Mouse (Mus musculus) kidney, adult 11 months (tissue): ENCODE data around the gene Alx3.

Source experiments
- DNase-seq: peaks from one replicate; pipeline ENCODE4 v3.0.0; 2022

Gene Alx3

GRCm38 (mm10) chr3:107594662-107595263 is at the start of gene Alx3:
TSS of gene Alx3 (plus strand) at chr3:107595031.
- DNase-seq: no peak

GRCm38 (mm10) chr3:107545278-107545677 is 49.6 kb upstream of the Alx3 start:
- no peak for DNase-seq

- no peak for DNase-seq
These were observed 49.0 kb upstream of the Alx3 start for GRCm38 (mm10) chr3:107545716-107546412.

- peak; percentile 81 for DNase-seq
These were observed 47.9 kb upstream of the Alx3 start for GRCm38 (mm10) chr3:107546956-107547355.

GRCm38 (mm10) chr3:107550409-107551049 is 44.3 kb upstream of the Alx3 start:
- DNase-seq: no peak

GRCm38 (mm10) chr3:107554842-107555241 is 40.0 kb upstream of the Alx3 start, which contains the start of gene Ubl4b:
TSS of gene Ubl4b (minus strand) at chr3:107555073.
- DNase-seq: no peak

- DNase-seq: no peak
These were observed 36.1 kb upstream of the Alx3 start for GRCm38 (mm10) chr3:107558740-107559139.

GRCm38 (mm10) chr3:107559183-107559582 is 35.6 kb upstream of the Alx3 start:
- peak; percentile 67 for DNase-seq

- DNase-seq: no peak
These were observed 32.7 kb upstream of the Alx3 start for GRCm38 (mm10) chr3:107562104-107562503.

- DNase-seq: no peak
These were observed 32.2 kb upstream of the Alx3 start for GRCm38 (mm10) chr3:107562591-107562990.

- no peak for DNase-seq
These were observed 31.0 kb upstream of the Alx3 start for GRCm38 (mm10) chr3:107563880-107564279.

- no peak for DNase-seq
These were observed 29.5 kb upstream of the Alx3 start for GRCm38 (mm10) chr3:107565331-107565730.

GRCm38 (mm10) chr3:107567766-107568165 is 27.1 kb upstream of the Alx3 start:
- no peak for DNase-seq

GRCm38 (mm10) chr3:107568721-107569120 is 26.1 kb upstream of the Alx3 start:
- DNase-seq: no peak

- no peak for DNase-seq
These were observed 23.6 kb upstream of the Alx3 start for GRCm38 (mm10) chr3:107571205-107571604.

- no peak for DNase-seq
These were observed 18.0 kb upstream of the Alx3 start for GRCm38 (mm10) chr3:107576807-107577206.

- no peak for DNase-seq
These were observed 16.9 kb upstream of the Alx3 start for GRCm38 (mm10) chr3:107577810-107578390.

GRCm38 (mm10) chr3:107579466-107579865 is 15.4 kb upstream of the Alx3 start:
- no peak for DNase-seq

- no peak for DNase-seq
These were observed 13.5 kb upstream of the Alx3 start for GRCm38 (mm10) chr3:107581103-107582010.

GRCm38 (mm10) chr3:107582130-107582874 is 12.5 kb upstream of the Alx3 start:
- DNase-seq: no peak

- no peak for DNase-seq
These were observed 11.7 kb upstream of the Alx3 start for GRCm38 (mm10) chr3:107582875-107583767.
